Mouse (Mus musculus) forebrain, embryonic 14.5 days (tissue): ENCODE measurements around the gene Elp5. TPM values are rescaled to one million over a fixed set of nuclear protein-coding genes. Genes with fewer than 3 reads are reported as not detected.
A peak's percentile ranks its signal among the peaks of the same experiment; 100 is the strongest.

Experiments used
- ATAC-seq: fragments of 200-750 bp; cut with Nextera tagmentation; 2 replicates; pipeline ENCODE4 v1.8.0; 2017; ENCODE audit warnings: mild to moderate bottlenecking, moderate library complexity
- DNase-seq: peaks from one replicate; pipeline ENCODE4 v3.0.0-alpha.2; 2015; ENCODE audit warnings: low spot score
- H3K27ac ChIP-seq: fragments of 300-500 bp; sonication (generic); 2 replicates; pipeline ENCODE4 v1.5.1; 2014; ENCODE audit warnings: low read depth, mild to moderate bottlenecking, control low read depth, low read length, moderate library complexity
- H3K27me3 ChIP-seq: fragments of 300-500 bp; sonication (generic); replicated peaks from 2 replicates; pipeline ENCODE4 v1.6.1; 2014; ENCODE audit warnings: low read length, control low read depth, mixed read lengths; ENCODE audit not compliant: control insufficient read depth, insufficient read depth
- H3K36me3 ChIP-seq: fragments of 300-500 bp; sonication (generic); 2 replicates; pipeline ENCODE4 v1.6.1; 2014; ENCODE audit warnings: low read length, control low read depth; ENCODE audit not compliant: control insufficient read depth, insufficient read depth
- H3K4me1 ChIP-seq: fragments of 300-500 bp; sonication (generic); 2 replicates; pipeline ENCODE4 v1.6.1; 2014; ENCODE audit warnings: antibody characterized with exemption, low read length, control low read depth; ENCODE audit not compliant: control insufficient read depth, insufficient read depth
- H3K4me2 ChIP-seq: fragments of 300-500 bp; sonication (generic); 2 replicates; pipeline ENCODE4 v1.6.1; 2014; ENCODE audit warnings: mild to moderate bottlenecking, control low read depth, low read length
- H3K4me3 ChIP-seq: fragments of 300-500 bp; sonication (generic); 2 replicates; pipeline ENCODE4 v1.5.1; 2014; ENCODE audit warnings: low read depth, low read length, control low read depth
- H3K9ac ChIP-seq: fragments of 300-500 bp; sonication (generic); 2 replicates; pipeline ENCODE4 v1.6.1; 2014; ENCODE audit warnings: mild to moderate bottlenecking, low read length, control low read depth, moderate library complexity
- H3K9me3 ChIP-seq: fragments of 300-500 bp; sonication (generic); replicated peaks from 2 replicates; pipeline ENCODE4 v1.6.1; 2016; ENCODE audit warnings: low read length, control low read depth, mixed read lengths; ENCODE audit not compliant: control insufficient read depth
- WGBS: fragments of 180-500 bp; shearing (Covaris S2); extraction: QIAGEN DNeasy Blood & Tissue Kit; methylation state at CpG from one replicate; pipeline ENCODE4 v1.1.7; 2014; 5-methylcytosine and 5-hydroxymethylcytosine counted together
- polyA plus RNA-seq: library from polyadenylated mRNA; unstranded; fragments of >200 nt; fragmentation: Nextera tagmentation; extraction: Ambion mirVana; gene quantifications from 2 replicates; pipeline ENCODE4 v1.2.1, GENCODE M21; 2014

Elp5 gene
- polyA plus RNA-seq, 1 experiment from 2014 or later = 203 TPM

GRCm38 (mm10) chr11:69974907-69975306 is 7.4 kb downstream of the Elp5 start:
- H3K9me3 ChIP-seq = no peaks in the 10 kb centered on the region
- peaks cover 71% of the 10 kb centered on the region for H3K36me3 ChIP-seq
- no peak for ATAC-seq
- no peaks in the 10 kb centered on the region for H3K27me3 ChIP-seq
- no peak overlapping the region for H3K9ac ChIP-seq
- H3K4me3 ChIP-seq = no peak overlapping the region
- H3K4me2 ChIP-seq = no peak overlapping the region
- DNase-seq = no peak
- WGBS = 95% methylated on average over 2 of the region's 2 CpGs
- H3K27ac ChIP-seq = no peak overlapping the region
- peaks cover 5% of the 10 kb centered on the region for H3K4me1 ChIP-seq

DNA sequence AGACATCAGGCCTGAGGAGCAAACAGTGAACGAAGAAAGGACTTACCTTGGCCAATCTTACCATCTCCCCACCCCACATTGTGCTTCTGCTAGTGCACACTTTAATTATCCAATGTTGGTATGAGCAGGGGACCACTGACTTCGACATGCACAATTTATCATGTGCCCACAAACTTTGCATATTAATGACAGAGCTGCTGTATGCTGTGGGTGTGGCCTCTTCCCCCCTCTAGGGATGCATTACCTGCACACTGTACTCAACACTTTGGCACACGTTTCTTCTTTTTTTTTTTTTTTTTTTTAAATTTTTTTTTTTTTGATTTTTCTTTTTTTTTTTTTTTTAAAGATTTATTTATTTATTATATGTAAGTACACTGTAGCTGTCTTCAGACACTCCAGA is 11.5 kb downstream of the Elp5 start:
- 87% methylated on average over 3 of the region's 3 CpGs for WGBS
- Histone ChIP-seq H3K9ac (no peak overlapping the region), H3K36me3 (peaks cover 72% of the 10 kb centered on the region)

DNA sequence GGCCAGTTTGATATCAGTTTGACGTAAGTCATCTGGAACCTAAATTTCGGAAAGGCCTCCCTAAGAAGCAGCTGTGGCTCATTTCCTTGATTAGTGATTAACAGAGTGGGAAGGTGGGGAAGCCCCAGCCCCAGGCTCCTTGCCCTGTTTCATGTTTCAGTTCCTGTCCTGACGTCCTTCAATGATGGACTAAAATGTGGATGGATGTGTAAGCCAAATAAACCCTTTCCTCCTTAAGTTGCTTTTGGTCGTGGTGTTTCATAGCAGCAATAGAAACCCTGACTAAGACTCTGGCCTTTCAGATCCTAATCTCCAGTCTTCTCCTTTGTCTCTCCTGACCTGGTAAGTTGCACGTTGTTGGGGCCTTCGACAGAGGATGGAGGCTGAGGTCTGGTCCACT is 12.1 kb downstream of the Elp5 start:
- Histone ChIP-seq H3K4me1 (no peaks in the 10 kb centered on the region), H3K9me3 (no peaks in the 10 kb centered on the region), H3K9ac (no peak overlapping the region), H3K27me3 (peaks cover 27% of the 10 kb centered on the region), H3K4me3 (no peak overlapping the region), H3K27ac (no peak overlapping the region), H3K4me2 (no peak overlapping the region), H3K36me3 (peaks cover 67% of the 10 kb centered on the region)
- WGBS = 90% methylated on average over 6 of the region's 6 CpGs
- ATAC-seq (no peak), DNase-seq (no peak)

More for the DNA sequence above, 11.5 kb downstream of the Elp5 start:
- Histone ChIP-seq H3K4me2 (no peak overlapping the region), H3K27me3 (peaks cover 21% of the 10 kb centered on the region), H3K27ac (no peak overlapping the region), H3K4me3 (no peak overlapping the region), H3K4me1 (no peaks in the 10 kb centered on the region), H3K9me3 (no peaks in the 10 kb centered on the region)
- ATAC-seq (no peak), DNase-seq (no peak)

DNA sequence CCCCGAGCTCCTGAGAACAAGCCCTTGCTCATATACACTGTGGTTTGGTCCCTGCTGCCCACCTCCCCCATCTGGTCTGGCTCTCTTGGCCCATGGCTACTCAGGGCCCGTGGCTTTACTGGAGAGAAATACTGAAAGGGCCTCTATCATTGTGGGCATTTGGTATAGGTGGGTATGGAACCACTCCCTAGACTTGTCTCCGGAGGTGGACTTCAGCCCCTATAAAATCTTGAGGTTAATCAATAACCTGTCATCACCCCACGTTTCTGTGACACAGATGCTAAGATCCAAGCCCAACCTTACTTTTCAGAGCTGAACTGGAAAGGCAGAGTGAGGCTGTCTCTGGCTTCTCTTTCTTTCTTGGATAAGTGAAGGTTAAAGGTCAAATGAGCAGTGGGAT is 13.5 kb downstream of the Elp5 start:
- Histone ChIP-seq H3K9me3 (no peaks in the 10 kb centered on the region), H3K27ac (no peak overlapping the region)
- no peak for ATAC-seq

DNA sequence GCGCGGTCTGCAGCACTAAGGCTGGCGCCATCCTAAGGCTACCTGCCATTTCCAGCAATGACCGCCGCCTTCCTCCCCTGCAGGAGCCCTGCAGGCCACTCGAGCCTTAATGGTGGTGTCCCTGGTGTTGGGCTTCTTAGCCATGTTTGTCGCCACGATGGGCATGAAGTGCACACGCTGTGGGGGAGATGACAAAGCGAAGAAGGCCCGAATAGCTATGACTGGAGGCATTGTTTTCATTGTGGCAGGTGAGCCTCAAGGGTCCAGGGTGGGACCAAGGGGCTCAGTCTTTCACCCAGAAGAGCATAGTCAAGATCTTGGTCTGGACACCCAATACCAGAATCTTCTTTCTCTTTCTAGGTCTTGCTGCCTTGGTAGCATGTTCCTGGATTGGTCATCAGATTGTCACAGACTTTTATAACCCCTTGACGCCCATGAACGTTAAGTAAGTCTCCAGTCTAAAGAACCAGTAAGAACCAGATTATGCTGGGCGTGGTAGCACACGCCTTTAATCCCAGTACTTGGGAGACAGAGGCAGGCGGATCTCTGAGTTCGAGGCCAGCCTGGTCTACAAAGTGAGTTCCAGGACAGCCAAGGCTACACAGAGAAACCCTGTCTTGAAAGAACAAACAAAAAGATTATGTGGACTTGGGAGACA is 15.3 kb downstream of the Elp5 start:
- Histone ChIP-seq H3K27ac (no peak overlapping the region), H3K36me3 (peaks cover 35% of the 10 kb centered on the region), H3K4me3 (peak overlapping the region; percentile 20; the same call in 1 of the 2 replicates), H3K9ac (peak overlapping the region; percentile 50; the same call in 1 of the 2 replicates), H3K4me1 (no peaks in the 10 kb centered on the region), H3K4me2 (peak overlapping the region; percentile 33; the same call in 1 of the 2 replicates), H3K27me3 (peaks cover 43% of the 10 kb centered on the region), H3K9me3 (no peaks in the 10 kb centered on the region)
- WGBS = 40% methylated on average over 17 of the region's 17 CpGs
- DNase-seq (no peak), ATAC-seq (no peak)

More for the DNA sequence above, 13.5 kb downstream of the Elp5 start:
- Histone ChIP-seq H3K4me2 (no peak overlapping the region), H3K27me3 (peaks cover 41% of the 10 kb centered on the region), H3K4me1 (no peaks in the 10 kb centered on the region), H3K4me3 (no peak overlapping the region), H3K36me3 (peaks cover 53% of the 10 kb centered on the region), H3K9ac (no peak overlapping the region)
- DNase-seq = no peak
- 89% methylated on average over 4 of the region's 4 CpGs for WGBS

GRCm38 (mm10) chr11:69966006-69966859 is 16.1 kb downstream of the Elp5 start:
- ATAC-seq = no peak
- Histone ChIP-seq H3K27ac (no peak overlapping the region), H3K4me2 (peak overlapping the region; percentile 33; the same call in 1 of the 2 replicates), H3K27me3 (peaks cover 48% of the 10 kb centered on the region), H3K36me3 (peaks cover 28% of the 10 kb centered on the region), H3K4me1 (no peaks in the 10 kb centered on the region), H3K9ac (peak overlapping the region; percentile 50; the same call in 1 of the 2 replicates), H3K4me3 (peak overlapping the region; percentile 20), H3K9me3 (no peaks in the 10 kb centered on the region)
- WGBS = 1% methylated on average over 59 of the region's 59 CpGs
- DNase-seq = no peak

DNA sequence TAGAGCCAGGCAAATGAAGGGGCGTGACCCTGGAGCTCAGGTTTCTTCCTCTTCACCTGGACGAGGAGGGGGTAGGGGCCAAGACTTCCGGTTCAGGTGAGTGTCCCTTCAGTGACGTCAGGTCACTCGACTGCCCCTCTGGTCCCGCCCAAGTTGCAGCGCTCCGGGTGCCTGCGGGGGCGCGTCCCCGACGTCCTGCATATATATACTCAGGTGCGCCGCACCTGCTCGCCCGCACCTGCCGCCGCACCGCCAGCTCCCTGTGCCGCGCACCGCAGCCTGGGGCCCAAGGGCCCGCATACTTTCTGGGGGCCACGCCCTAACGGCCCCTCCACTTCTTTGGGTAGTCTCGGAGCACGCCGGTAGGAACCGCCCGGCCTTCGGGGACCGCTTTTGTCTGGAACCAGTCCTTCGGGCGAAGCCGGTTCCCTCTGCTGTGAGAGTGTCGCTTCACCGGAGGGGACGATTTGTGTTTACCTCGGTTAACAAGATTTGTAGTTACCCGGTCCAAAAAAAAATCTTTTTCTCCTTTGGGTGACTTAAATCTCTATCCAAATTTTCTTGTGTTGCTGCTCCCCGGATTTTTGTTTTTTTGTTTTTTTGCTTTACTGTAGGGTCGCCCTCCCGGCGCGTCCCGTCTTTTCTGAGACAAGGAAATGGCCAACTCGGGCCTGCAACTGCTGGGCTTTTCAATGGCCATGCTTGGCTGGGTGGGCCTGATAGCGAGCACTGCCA is 16.9 kb downstream of the Elp5 start:
- H3K9ac ChIP-seq = peak overlapping the region; percentile 21; the same call in 1 of the 2 replicates
- H3K9me3 ChIP-seq = no peaks in the 10 kb centered on the region
- 3% methylated on average over 46 of the region's 49 CpGs for WGBS
- DNase-seq (no peak), ATAC-seq (no peak)
- no peak overlapping the region for H3K4me3 ChIP-seq
- peaks cover 27% of the 10 kb centered on the region for H3K36me3 ChIP-seq
- H3K27me3 ChIP-seq = peaks cover 48% of the 10 kb centered on the region
- H3K4me1 ChIP-seq = no peaks in the 10 kb centered on the region
- 0 out of 2 replicates have a peak overlapping the region, but pooled peaks have one; percentile 33 for H3K4me2 ChIP-seq
- H3K27ac ChIP-seq = no peak overlapping the region

DNA sequence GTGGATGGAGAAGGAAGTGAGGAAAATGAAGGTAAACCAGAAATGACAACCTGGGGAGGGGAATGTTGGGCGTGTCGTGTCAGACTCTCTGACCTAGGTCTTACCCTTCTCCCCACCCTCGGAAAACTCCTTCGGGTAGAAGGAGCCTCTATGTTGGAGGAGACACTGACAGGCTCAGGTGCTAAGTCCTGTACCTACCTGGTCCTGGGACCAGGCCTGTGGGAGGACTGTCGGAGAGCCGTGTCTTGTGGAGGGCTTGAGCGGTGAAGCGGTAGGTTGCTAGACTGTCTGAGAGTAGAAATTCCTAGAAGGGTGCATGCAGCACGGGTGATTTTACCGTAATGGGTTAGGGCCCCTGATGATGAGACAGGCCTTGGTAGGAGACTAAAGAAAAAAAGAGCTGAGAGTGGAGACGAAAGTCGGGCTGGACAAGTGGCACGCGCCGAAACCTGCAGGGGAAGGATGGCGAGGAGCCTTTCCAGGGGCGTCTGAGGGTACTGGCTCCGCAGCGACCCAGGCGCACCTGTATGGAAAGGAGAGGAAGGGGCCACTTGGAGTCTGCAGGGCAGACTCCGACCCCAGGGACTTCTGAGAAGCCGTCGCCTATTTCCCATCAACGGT is 17.6 kb downstream of the Elp5 start, which contains the start of gene Cldn7:
Gene Cldn7, plus strand, starts transcription at position 130 of the 621 bp plus-strand sequence.
- no peaks in the 10 kb centered on the region for H3K4me1 ChIP-seq
- DNase-seq (no peak), ATAC-seq (no peak)
- H3K36me3 ChIP-seq = peaks cover 20% of the 10 kb centered on the region
- H3K4me3 ChIP-seq = no peak within 1 kb of the TSS
- no peaks in the 10 kb centered on the region for H3K9me3 ChIP-seq
- peaks cover 48% of the 10 kb centered on the region for H3K27me3 ChIP-seq
- no peak within 1 kb of the TSS for H3K9ac ChIP-seq
- no peak within 1 kb of the TSS for H3K27ac ChIP-seq
- H3K4me2 ChIP-seq = no peak within 1 kb of the TSS
- 11% methylated on average over 24 of the region's 24 CpGs for WGBS
